Mouse (Mus musculus) spleen, adult 18-20 months (tissue): ENCODE measurements around the gene Gm28305.
A peak's percentile ranks its signal among the peaks of the same experiment; 100 is the strongest.

ENCODE experiments used
- DNase-seq, 2 experiments: peaks; one replicate each; pipeline ENCODE4 v3.0.0; 2022; ENCODE audit warnings: mixed read lengths in 2 of 2

Gm28305 gene

DNA sequence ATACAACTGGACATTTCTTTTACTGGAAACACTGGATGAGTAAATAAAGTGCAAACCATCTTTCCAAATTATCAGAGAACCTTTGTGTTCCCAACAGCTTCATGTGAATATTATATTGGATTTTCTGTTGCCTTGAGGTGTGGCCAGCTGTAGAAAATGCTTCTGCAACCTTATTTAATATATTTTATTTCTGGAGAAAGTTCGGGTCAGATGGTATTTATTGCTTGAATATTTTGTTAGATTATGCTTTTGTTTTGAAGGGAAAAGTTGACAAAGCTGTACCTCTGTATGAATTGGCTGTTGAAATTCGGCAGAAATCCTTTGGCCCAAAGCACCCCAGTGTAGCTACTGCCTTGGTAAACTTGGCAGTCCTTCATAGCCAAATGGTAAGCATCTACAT is at the start of gene Gm28305:
Gene Gm28305 (plus strand): TSS at position 301 of the 400 bp plus-strand sequence.
- no peak for DNase-seq

DNA sequence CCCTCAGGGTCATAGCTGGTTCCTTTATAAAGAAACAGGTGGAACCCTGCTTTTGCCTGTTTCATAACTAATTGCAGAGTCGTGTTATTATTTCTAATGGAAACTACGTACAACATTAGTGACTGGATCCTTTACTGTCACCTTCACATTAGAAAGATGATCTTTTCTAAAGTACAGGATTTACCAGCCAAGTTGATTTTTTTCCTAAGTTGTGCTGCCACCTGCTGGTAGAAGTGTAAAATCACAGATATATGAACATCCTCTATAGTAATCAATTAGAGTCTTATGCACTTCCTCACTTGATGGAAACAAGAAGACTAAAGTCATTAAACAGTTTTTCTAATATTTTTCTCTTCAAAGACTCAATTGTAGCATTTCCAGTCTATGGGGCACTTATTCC is 44.0 kb upstream of the Gm28305 start:
- peak in 1 of 2 experiments; percentile 35 for DNase-seq

DNA sequence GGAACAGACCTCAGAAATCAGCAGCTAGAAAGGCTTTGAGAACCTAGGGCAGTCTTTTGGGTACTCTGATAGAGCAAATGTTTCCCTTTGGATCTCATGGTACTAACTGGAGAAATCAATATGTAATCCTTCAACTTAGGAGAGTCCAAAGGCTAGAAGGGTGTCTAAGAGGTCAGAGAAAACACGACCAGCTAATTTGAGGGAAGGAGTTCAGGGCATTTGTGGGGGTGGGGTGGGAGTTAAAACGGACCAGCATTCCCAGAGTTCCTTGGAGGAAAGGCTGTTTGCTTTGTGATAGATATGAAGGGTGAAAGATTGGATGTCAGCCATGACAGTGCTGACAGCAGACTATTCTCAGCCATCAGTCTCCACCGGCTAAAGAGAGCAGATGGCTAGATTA is 39.9 kb upstream of the Gm28305 start:
- DNase-seq: no peak

DNA sequence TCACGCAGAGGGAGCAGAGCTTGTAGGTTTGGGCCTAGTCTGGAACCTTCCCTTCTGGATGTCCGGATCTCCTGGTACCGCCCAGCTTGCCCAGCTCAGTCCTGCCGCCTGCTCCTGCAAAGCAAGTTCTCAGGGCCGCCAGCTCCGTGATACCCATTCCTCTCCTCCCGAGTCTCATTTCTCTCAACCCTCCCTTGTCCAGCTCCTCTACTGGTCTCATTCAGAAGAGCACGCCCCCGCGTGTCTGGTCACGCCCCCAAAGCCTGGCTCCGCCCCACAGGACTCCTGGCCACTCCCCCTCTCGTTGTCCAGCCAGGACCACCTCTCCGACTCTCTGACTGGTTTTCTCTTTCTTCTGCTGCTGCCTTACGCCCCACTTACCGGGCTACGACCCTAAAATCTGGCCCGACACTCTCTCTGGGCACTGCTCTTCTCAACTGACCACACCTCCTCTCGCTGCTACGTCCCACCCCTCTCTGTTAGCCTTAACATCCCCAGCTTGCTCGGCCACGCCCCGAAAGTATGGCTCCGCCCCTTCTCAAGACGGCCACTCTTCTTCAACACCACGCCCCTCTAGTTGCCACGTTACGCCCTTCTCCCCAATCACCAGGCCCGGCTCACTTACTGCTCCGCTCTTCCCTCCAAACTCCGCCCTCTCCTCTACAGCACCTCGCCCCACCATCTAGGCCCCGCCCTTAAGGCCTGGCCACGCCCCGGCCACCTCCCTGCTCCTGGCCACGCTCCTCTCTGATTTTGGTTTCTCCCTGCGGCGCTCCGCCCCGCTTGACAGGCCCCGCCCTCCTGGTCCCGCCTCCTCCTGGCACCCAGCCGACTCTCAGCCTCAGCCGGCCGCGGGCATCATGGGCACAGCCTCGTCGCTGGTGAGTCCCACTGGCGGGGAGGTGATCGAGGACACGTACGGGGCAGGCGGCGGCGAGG is 38.3 kb upstream of the Gm28305 start, which contains the start of gene Nphp3:
Gene Nphp3 (plus strand): TSS at position 624 of the 939 bp plus-strand sequence.
- peak; percentile 100 for DNase-seq

DNA sequence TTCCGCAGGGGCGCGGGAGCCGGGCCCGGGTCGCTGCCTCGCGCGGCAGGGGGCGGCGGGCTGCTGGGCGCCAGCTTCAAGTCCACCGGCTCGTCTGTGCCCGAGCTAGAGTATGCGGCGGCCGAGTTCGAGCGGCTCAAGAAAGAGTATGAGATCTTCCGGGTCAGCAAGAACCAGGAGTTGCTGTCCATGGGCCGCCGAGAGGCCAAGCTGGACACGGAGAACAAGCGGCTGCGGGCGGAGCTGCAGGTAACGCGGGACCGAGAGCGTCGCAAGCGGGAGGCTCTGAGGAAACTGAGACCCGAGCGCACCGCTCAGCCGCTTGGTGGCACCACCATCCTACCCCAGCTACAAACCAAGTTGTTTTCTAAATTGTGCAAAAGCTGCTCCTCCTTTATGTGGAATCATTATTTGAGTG is 37.5 kb upstream of the Gm28305 start:
- peak in 1 of 2 experiments; percentile 72 for DNase-seq

DNA sequence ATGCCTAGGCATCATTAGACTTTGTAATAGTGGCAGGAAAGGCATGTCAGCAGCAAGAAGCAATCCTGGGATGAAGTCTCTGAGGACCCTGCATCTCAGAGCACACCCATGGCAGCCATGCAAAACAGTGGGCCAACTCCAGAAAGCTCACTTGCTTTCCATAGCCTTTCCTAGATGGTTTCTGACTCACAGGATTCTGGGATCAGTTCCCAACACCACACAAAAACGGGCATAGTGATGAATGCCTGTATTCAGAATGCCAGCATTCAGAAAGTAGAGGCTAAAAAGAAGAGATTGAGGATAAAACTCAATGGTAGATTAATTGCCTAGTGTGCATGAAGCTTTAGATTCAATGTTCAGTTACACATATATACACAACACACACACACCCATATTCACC is 25.9 kb upstream of the Gm28305 start:
- no peak for DNase-seq

DNA sequence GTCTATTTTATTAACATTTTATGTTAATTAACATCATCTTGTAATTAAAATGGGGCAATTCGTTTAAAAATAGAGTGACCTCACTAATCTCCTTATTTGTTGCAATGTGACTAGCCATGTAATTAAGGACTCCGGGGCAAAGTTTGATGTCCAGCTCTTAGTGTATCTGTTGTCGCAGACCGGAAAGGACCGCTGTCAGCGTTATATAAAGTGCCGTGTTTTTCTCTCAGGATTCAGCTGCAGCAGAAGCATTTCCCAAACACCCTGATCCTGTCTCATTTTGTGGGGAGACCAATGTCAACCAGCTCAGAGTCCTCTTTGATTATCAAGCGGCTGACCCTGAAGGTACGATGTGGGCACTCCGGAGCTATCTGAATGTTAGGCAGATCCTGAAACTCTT is 19.4 kb upstream of the Gm28305 start:
- no peak for DNase-seq

DNA sequence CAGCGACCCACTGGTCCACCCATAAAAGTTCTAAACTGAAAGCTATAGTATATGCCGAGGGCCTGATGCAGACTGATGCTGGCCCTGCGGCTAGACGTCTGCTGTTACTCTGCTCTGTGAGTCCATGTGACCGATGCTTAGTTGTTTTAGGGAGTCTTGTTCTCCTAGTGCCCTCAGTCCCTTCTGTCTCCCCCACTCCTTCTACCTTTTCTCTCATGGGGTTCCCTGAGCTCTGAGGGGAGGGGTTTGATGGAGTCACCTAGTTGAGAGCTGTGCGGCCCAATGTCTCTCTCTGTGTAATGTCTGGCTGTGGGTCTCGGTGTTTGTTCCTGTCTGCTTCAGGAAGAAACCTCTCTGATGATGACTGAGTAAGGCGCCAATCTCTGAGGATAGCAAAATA is 13.3 kb upstream of the Gm28305 start:
- no peak for DNase-seq

DNA sequence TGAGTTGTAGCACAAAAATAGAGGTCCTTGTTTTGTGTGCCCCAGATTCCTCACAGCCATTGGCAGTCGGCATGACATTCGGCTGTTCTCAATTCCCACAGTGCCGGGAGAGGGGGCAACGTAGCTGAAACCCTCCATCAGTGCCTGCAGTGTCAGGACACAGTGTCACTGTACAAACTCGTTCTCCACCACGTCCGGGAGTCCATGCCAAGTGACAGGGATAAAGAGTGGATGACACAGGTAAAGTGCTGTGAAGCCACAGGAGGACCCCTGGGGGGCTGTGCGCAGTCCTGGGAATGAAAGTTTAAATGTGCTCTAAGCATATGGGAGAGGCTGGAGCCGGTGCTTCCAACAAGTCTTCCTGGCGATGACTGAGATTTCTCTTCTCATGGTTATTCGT is 10.6 kb upstream of the Gm28305 start:
- no peak for DNase-seq

DNA sequence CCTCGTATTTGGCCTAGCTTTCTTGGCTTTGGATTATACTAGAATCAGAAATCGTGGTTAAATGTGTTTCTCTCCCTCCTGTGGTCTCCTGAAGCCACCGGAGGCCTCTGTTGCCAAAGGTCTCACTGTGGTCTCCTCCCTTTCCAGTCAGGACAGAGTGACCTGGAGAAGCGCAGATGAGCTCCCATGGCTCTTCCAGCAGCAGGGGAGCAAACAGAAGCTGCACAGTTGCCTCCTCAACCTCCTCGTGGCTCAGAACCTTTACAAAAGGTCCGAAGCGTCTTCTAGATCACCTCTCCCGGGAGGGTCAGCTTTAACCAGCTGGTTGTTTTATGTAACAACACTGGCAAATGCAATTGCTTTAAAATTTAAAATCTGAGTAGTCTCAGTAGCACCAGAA is 6.2 kb upstream of the Gm28305 start:
- DNase-seq: no peak

DNA sequence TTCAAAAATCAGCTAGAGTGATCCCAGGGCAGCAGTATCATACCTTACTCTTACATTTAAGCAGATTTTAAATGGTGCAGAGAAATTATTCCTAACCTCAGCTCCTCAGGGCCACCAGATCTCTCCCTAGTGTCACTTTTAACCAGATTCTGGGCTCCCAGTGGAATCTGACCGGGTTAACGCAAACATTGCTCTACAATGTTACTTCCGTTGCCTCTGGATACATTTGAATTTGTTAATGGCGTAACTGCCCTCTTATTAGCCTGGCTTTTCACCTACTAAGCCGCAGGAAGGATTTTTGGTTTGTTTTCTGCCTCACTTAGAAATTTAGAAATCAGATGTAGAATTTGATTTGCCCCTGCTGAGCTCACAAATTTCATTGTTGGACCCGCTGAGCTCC is 5.7 kb upstream of the Gm28305 start:
- DNase-seq: no peak

DNA sequence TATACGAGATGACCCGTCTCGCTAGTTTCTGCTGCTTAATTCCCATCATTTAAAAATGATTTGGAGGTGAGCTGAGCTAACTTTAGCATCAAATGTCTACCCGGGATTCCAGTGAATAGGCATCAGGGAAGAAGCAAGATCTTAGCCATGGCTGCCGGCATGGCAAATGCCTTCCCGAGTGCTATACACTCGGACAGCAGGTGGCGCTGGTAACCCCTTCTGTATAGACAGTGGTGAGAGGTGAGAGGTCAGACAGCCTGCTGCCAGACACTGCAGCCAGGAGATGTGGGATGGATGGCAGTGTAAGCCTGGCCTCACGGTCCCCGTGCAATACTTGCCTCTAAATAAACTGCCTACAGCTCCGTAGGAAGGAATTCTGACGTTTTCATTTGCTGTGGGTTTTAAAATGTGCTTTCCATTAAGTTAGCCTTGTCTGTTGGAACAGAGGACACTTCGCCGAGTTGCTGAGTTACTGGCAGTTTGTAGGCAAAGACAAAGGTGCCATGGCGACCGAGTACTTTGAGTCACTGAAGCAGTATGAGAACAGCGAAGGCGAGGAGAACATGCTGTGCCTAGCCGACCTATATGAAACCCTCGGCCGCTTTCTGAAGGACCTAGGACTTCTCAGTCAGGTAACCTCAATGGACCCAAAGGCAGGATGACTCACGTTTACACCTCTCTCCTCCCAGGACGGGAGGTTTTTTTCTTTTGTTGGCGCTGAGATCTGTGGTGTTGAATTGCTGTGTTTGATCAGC is 5.0 kb upstream of the Gm28305 start:
- peak; percentile 42 to 77 for DNase-seq

DNA sequence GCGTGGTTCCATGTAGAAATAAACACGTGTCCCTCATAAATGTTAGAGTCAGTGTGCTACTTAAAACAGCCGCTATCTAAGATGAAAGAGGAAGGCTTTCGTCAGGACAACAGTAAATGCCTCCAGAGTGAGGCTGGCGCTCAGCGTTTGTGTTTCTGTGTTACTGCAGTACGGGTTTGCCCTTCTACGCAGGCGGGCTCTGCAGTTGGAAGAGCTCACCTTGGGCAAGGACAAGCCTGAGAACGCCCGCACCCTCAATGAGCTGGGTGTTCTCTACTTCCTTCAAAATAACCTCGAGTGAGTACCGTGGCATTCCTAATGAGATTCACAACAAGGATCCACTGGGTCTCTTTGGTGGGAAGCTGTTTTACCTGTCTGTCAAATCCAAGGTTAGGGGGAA is 2.2 kb upstream of the Gm28305 start:
- DNase-seq: no peak

DNA sequence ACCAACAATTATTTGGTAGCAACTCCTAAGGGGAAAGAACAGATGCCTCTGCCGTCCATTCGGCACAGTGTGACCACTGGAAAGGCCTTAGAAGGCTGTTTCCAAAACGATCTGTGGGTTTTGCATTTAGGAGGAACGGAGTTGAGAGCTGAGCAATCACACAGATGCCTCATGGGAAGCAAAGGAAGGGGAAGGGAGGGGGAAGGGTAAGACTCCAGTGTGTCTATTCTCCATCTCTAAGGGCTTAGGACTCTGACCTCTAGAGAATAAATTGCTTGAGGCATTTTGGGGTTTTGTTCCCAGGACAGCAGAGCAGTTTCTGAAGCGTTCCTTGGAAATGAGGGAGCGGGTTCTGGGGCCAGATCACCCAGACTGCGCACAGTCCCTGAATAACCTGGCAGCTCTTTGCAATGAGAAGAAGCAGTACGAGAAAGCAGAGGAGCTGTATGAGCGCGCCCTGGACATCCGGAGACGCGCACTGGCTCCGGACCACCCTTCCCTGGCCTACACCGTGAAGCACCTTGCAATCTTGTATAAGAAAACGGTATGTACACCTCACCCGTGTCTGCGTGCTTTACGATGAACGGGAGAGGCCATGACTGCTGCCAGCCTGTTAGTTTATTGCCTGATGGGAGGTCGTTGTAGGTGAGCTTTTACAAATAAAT is 1.3 kb upstream of the Gm28305 start:
- DNase-seq: no peak

DNA sequence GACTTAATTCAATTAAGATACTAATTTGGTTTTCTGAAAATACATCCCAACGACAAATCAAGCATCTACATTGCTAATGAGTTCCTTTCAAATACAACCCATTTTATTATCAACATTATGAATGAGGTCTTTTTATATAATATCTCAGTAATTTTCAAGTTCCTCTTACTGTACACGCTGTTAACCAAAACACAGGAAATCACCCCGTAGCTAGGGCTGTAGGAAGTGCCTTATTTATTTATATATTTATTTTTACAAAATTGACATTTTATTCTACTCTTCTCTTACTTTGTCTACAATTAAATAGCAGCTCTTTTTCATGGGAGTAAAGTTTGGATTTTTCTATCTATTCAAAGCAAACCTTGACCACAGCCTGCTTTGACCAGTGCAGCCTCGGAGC is 720 bp upstream of the Gm28305 start:
- DNase-seq: no peak

DNA sequence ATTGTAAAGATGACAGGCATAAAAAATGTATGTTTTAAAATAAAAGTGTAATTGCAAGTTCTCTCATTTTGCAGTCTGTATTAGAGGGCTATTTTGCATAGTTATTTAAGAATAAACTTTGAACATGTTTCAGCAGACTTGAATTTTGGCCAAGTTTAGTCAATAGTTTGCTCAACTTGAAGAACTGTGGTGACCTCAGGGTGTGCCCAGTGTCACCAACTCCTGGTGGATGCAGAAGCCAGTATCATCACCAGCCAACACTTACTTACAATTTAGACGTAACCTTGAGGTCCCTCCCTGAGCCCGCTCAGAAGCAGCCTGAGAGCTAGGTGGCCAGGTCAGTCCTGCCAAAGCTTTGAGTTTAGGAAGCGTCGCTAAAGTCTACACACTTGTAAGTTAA is 3.2 kb downstream of the Gm28305 start:
- DNase-seq: no peak

DNA sequence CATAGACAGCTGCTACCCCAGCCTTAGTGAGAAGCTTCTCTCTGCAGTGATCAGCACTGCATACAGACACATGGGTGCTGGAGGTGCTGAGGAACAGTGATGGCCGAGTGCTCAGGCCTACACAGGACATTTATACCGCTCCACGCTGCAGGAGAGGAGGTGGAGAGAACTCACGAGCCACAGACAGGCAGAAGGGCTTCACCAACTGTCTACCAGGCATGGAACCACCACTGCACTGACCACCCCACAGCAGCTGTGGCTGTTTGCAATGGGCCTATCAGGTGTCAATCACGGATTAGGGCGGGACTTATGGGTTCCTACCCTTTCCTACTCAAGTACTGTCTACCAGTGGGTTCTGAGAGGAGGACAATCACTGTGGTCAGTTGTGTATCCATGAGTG is 10.6 kb downstream of the Gm28305 start:
- no peak for DNase-seq

DNA sequence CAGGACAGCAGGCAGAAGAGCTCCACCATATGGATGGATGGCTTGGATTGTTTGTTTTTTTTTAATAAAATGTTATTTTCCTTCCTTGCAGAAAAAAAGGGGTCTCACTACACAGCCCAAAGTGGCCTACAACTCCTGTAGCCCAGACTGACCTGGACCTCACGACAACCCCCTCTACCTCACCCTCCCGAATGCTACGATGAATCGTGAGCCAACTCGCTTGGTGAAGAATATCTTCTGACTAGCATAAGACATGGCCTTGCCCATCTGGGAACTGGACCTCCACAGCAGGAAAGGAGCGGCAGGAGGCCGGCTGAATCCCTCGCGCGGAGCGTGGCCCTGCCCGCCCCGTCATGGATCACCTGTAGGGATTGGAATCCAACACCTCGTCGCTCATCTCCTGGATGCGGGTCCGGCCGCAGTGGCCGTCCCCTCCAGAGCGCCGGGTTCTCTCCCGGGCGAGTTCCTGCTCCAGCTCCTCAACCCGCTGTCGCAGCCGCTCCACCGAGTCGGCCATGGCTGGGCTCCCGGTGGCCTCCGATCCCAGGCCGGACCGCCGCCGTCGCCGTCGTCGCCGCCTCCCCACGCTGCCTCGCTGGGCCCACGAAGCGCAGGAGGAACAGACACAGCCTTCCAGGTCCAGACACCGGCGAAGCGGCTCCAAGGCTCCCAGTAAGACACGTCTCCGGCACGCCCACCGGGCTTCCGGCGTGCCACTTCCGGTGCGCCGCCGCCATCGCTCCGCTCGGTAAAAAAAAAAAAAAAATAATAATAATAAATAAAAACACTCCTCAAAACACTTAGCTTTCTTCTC is 22.2 kb downstream of the Gm28305 start, which contains the start of gene Uba5:
Gene Uba5 (minus strand): TSS at position 705 of the 814 bp plus-strand sequence.
- DNase-seq: peak in 1 of 2 experiments; percentile 56

DNA sequence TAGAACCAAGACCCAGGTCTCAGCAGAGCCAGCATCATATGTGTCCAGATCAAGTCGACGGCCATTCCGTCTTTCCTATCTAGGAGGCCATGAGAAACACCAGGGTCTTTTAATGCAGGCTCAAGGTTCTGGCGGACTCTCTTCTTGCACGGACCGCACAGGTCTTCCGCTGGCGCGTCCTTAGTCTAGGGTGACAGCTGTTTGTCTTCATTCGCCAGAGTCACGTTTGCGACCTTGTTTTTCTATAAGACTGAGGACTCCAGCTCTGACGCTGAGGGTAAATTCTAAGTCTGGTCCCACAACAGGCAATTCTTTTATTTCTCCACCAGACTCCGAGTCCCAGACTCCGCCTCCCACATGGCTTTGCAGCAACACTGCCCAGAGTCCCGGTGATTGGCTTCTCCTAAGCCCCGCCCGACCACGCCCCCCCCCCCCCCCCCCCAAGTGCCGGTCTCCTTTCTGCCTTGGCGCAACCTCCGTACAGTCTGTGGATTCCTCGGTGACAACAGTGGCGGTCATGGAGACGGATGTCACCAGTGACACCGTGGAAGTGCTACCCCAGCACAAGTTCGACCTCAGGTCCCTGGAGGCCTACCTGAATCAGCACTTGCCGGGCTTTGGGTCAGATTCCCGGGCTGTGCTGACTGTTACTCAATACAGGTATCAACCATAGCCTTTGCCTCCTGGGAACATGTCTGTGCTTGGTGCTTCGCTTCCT is 22.9 kb downstream of the Gm28305 start, which contains the start of gene Acad11:
Gene Acad11 (plus strand): TSS at position 134 of the 718 bp plus-strand sequence.
- peak; percentile 65 to 81 for DNase-seq

DNA sequence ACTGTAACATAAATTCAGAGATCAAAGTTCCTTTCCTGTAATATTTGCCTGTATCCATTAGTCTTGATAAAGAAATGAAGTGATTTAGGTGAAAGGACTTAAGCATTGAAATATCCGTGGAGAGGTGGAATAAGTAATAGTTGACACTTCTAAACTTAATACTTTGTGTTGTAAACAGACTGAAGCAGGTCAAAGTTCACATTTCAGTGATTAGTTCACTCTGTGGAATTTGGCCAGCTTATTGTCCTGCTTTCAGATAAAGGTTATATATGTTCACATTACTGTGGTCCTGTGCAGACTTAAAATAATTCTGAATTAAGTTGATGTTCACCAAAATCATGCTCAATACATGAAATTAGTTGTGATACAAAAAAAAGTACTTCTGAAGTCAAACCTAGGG is 24.1 kb downstream of the Gm28305 start:
- DNase-seq: no peak

DNA sequence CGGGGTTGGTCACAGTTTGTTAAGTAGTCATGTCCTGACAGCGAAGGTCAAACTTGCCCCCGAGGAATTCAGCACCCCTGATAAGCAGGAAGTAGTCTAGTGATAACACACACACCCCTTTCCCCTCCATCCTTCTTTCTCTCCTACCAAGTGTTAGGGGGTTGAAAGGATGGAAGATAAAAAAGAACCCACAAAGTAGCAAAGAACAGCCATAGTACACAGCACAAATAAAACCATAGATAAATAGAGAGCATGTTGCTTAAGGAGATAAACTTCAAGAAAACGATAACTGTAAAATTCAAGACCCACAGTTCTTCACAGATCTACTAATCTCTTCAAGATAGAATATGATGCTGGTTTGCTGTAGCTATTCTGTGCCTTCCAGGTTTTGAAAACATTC is 29.8 kb downstream of the Gm28305 start:
- no peak for DNase-seq
